In the genomic region with DNA sequence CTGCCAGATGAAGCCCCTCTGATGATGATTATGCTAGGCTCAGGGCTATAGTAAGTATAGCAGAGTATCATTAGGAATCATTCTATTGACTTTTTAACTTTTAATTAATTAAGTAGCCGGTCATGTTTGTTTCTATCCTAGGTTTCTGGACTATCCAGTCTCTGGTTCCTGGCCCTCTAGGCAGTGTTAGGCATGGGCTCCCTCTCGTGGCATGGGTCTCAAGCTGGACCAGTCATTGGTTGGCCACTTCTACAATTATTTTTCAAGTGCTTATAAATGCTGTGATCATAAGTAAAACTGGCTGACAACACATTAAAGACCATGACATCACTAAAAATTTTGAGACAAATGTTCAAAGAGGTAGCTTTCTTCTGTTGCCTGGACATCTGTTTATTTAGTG, we compare ENCODE assay signal across 17 mouse cellular contexts. TPM values are rescaled to one million over a fixed set of nuclear protein-coding genes. Genes with fewer than 3 reads are reported as not detected.
A peak's percentile ranks its signal among the peaks of the same experiment; 100 is the strongest.
DNase-seq lines count a peak whose midpoint lies in the region; ATAC-seq and TF ChIP-seq lines count a peak whose summit lies in the region.
"Had no signal": no experiment of that assay in that cellular context is flagged by ENCODE, and none has a peak within 500 bp of the region (broad histone marks: within the 10 kb centered on the region; RNA-seq: fewer than 3 reads in every experiment).

No protein-coding gene starts in this region.

- H3K4me2 ChIP-seq in hindbrain, postnatal 0 days (ENCODE audit: low read depth, low read length), result no peak overlapping the region
- H3K4me2 ChIP-seq in hindbrain, embryonic 13.5 days, result no peak overlapping the region
- no peak overlapping the region for H3K4me2 ChIP-seq in liver, embryonic 14.5 days (ENCODE audit: low read depth)
- H3K4me2 ChIP-seq: liver, embryonic 15.5 days; midbrain, embryonic 13.5 days; neural tube, embryonic 13.5 days had no signal

- TF ChIP-seq CTCF in cerebellum, adult 2 months (IDR thresholded peaks at IDR 0.05; ENCODE audit: borderline replicate concordance, insufficient read depth, low read depth, low read length), result peak; percentile 60; the same call in 1 of the 2 replicates
- TF ChIP-seq CTCF in hindbrain, postnatal 0 days (IDR thresholded peaks at IDR 0.05; ENCODE audit: low read depth), result peak; percentile 50
- peak; percentile 21 for TF ChIP-seq CTCF in liver, embryonic 14.5 days (IDR thresholded peaks at IDR 0.05; ENCODE audit: low read depth)

- ATAC-seq in hindbrain, postnatal 0 days, result no peak
- ATAC-seq in hindbrain, embryonic 13.5 days (ENCODE audit: low FRiP score), result no peak
- ATAC-seq in liver, embryonic 14.5 days (ENCODE audit: insufficient read depth), result no peak
- ATAC-seq: inflammation-experienced regulatory T-cells, adult 6 months; midbrain, embryonic 13.5 days had no signal

- TF ChIP-seq EP300 in liver, embryonic 14.5 days (IDR thresholded peaks at IDR 0.05; ENCODE audit: low read depth), result no peak

- TF ChIP-seq POLR2A in cerebellum, adult 2 months (IDR thresholded peaks at IDR 0.05; ENCODE audit: borderline replicate concordance, insufficient read depth, low read length), result no peak

- peaks cover 10% of the 10 kb centered on the region for H3K4me1 ChIP-seq in cerebellum, adult 2 months (ENCODE audit: control insufficient read depth, insufficient read depth, low read length)
- peaks cover 6% of the 10 kb centered on the region; the same call in 1 of the 2 replicates for H3K4me1 ChIP-seq in hindbrain, postnatal 0 days (ENCODE audit: insufficient read depth, low read length)
- peaks cover 14% of the 10 kb centered on the region for H3K4me1 ChIP-seq in hindbrain, embryonic 13.5 days (replicated peaks)
- peaks cover 14 to 15% of the 10 kb centered on the region in 2 experiments for H3K4me1 ChIP-seq in liver, embryonic 14.5 days (replicated peaks; ENCODE audit: control insufficient read depth in 2 of 2, insufficient read depth in 2 of 2, low read length in 1 of 2)

- peak overlapping the region; percentile 70 for H3K27ac ChIP-seq in cerebellum, adult 2 months (ENCODE audit: insufficient read depth, low read length)
- H3K27ac ChIP-seq in hindbrain, postnatal 0 days, result no peak overlapping the region
- no peak overlapping the region for H3K27ac ChIP-seq in hindbrain, embryonic 13.5 days
- no peak overlapping the region for H3K27ac ChIP-seq in liver, embryonic 14.5 days
- H3K27ac ChIP-seq: liver, embryonic 15.5 days; midbrain, embryonic 13.5 days; neural tube, embryonic 13.5 days had no signal

- no peaks in the 10 kb centered on the region for H3K9me3 ChIP-seq in hindbrain, postnatal 0 days (ENCODE audit: low read length)
- H3K9me3 ChIP-seq in hindbrain, embryonic 13.5 days, result no peaks in the 10 kb centered on the region
- no peaks in the 10 kb centered on the region for H3K9me3 ChIP-seq in liver, embryonic 14.5 days (ENCODE audit: control insufficient read depth, low read length)
- H3K9me3 ChIP-seq: G1E; liver, embryonic 15.5 days; midbrain, embryonic 13.5 days; neural tube, embryonic 13.5 days had no signal

- no peaks in the 10 kb centered on the region for H3K27me3 ChIP-seq in cerebellum, adult 2 months (ENCODE audit: control insufficient read depth, insufficient read depth, low read length)
- H3K27me3 ChIP-seq in hindbrain, postnatal 0 days (ENCODE audit: insufficient read depth, low read length), result no peaks in the 10 kb centered on the region
- no peaks in the 10 kb centered on the region for H3K27me3 ChIP-seq in hindbrain, embryonic 13.5 days
- H3K27me3 ChIP-seq in liver, embryonic 14.5 days (ENCODE audit: control insufficient read depth, insufficient read depth, low read length), result no peaks in the 10 kb centered on the region
- H3K27me3 ChIP-seq: liver, embryonic 15.5 days; midbrain, embryonic 13.5 days; neural tube, embryonic 13.5 days had no signal

- peak in 1 of 2 experiments; percentile 52 for DNase-seq in cerebellum, adult 2 months
- DNase-seq in cerebellum, adult 9-10 months, result no peak
- DNase-seq in hindbrain, postnatal 0 days (ENCODE audit: low spot score), result no peak
- DNase-seq in liver, embryonic 14.5 days (ENCODE audit: low read depth in 3 of 3, low spot score in 3 of 3), result no peak
- DNase-seq in liver, result no peak
- DNase-seq in lung, postnatal 10 days, result peak; percentile 65
- no peak for DNase-seq in urinary bladder, adult 18-20 months (ENCODE audit: low spot score in 2 of 2)
- DNase-seq: gastrocnemius, postnatal 10 days; heart, postnatal 14 days; thymus, adult 2 months had no signal

- no peak overlapping the region for H3K9ac ChIP-seq in hindbrain, postnatal 0 days (replicated peaks; ENCODE audit: low read length)
- H3K9ac ChIP-seq in hindbrain, embryonic 13.5 days, result no peak overlapping the region
- H3K9ac ChIP-seq in liver, embryonic 14.5 days (replicated peaks), result no peak overlapping the region
- H3K9ac ChIP-seq: liver, embryonic 15.5 days had no signal

- WGBS in cerebellum, adult 2 months, result 26% methylated on average over 2 of the region's 2 CpGs
- 61% methylated on average over 2 of the region's 2 CpGs for WGBS in hindbrain, postnatal 0 days
- WGBS in hindbrain, embryonic 13.5 days, result 70% methylated on average over 2 of the region's 2 CpGs
- WGBS in liver, embryonic 14.5 days (ENCODE audit: insufficient replicate concordance), result 54% methylated on average over 2 of the region's 2 CpGs

- no peaks in the 10 kb centered on the region for H3K36me3 ChIP-seq in hindbrain, postnatal 0 days (ENCODE audit: insufficient read depth, low read length)
- no peaks in the 10 kb centered on the region for H3K36me3 ChIP-seq in hindbrain, embryonic 13.5 days
- H3K36me3 ChIP-seq in liver, embryonic 14.5 days (replicated peaks; ENCODE audit: control insufficient read depth, insufficient read depth, low read depth), result no peaks in the 10 kb centered on the region
- H3K36me3 ChIP-seq: G1E; liver, embryonic 15.5 days; midbrain, embryonic 13.5 days; neural tube, embryonic 13.5 days had no signal

- H3K4me3 ChIP-seq in cerebellum, adult 2 months (replicated peaks; ENCODE audit: insufficient read depth, low read depth, low read length), result no peak overlapping the region
- no peak overlapping the region for H3K4me3 ChIP-seq in hindbrain, postnatal 0 days (ENCODE audit: low read length)
- no peak overlapping the region for H3K4me3 ChIP-seq in hindbrain, embryonic 13.5 days
- H3K4me3 ChIP-seq in liver, embryonic 14.5 days (ENCODE audit: insufficient read depth in 1 of 2, low read depth in 2 of 2, low read length in 2 of 2), result no peak overlapping the region
- H3K4me3 ChIP-seq: liver, embryonic 15.5 days; midbrain, embryonic 13.5 days; neural tube, embryonic 13.5 days had no signal

RNA-seq across cellular contexts. Expression of a gene that starts 3.4 kb away (rescaled TPM):
- polyA plus RNA-seq in cerebellum, adult 2 months (2012; rRNA removed), result 97.3 and 108 TPM in 2 replicates
- 31.8 and 52.5 TPM in 2 replicates for total RNA-seq in hindbrain, postnatal 0 days (2014; rRNA removed)
- polyA plus RNA-seq in hindbrain, postnatal 0 days (2015; fragmentation: Nextera tagmentation; extraction: Ambion mirVana), result 51.1 and 52.0 TPM in 2 replicates
- 69.1 and 69.7 TPM in 2 replicates for polyA plus RNA-seq in hindbrain, embryonic 13.5 days (2015; fragmentation: Nextera tagmentation; extraction: Ambion mirVana)
- polyA plus RNA-seq in liver, embryonic 14.5 days (2012; rRNA removed), result 14.6 and 16.8 TPM in 2 replicates
- polyA plus RNA-seq in liver, embryonic 14.5 days (2014; fragmentation: Nextera tagmentation; extraction: Ambion mirVana), result 21.6 and 27.2 TPM in 2 replicates

RNA-seq across cellular contexts. Expression of a gene that starts 25.9 kb away (rescaled TPM):
- 0.76 and 0.97 TPM in 2 replicates for polyA plus RNA-seq in cerebellum, adult 2 months (2012; rRNA removed)
- 0.36 and 2.1 TPM in 2 replicates for total RNA-seq in hindbrain, postnatal 0 days (2014; rRNA removed)
- polyA plus RNA-seq in hindbrain, postnatal 0 days (2015; fragmentation: Nextera tagmentation; extraction: Ambion mirVana), result 0.78 and 1.7 TPM in 2 replicates
- 2.0 and 2.8 TPM in 2 replicates for polyA plus RNA-seq in hindbrain, embryonic 13.5 days (2015; fragmentation: Nextera tagmentation; extraction: Ambion mirVana)
- 2.3 and 2.7 TPM in 2 replicates for polyA plus RNA-seq in liver, embryonic 14.5 days (2012; rRNA removed)
- polyA plus RNA-seq in liver, embryonic 14.5 days (2014; fragmentation: Nextera tagmentation; extraction: Ambion mirVana), result 1.4 and 2.4 TPM in 2 replicates
- total RNA-seq: layer of hippocampus, postnatal 25 days had no signal
- polyA plus RNA-seq: G1E had no signal

RNA-seq across cellular contexts. Expression of a gene that starts 51.3 kb away (rescaled TPM):
- 22.5 and 24.7 TPM in 2 replicates for polyA plus RNA-seq in cerebellum, adult 2 months (2012; rRNA removed)
- 30.8 and 34.8 TPM in 2 replicates for total RNA-seq in hindbrain, postnatal 0 days (2014; rRNA removed)
- polyA plus RNA-seq in hindbrain, postnatal 0 days (2015; fragmentation: Nextera tagmentation; extraction: Ambion mirVana), result 38.0 and 41.9 TPM in 2 replicates
- polyA plus RNA-seq in hindbrain, embryonic 13.5 days (2015; fragmentation: Nextera tagmentation; extraction: Ambion mirVana), result 69.8 and 75.4 TPM in 2 replicates
- polyA plus RNA-seq in liver, embryonic 14.5 days (2012; rRNA removed), result 3.0 and 3.1 TPM in 2 replicates
- 7.7 and 8.3 TPM in 2 replicates for polyA plus RNA-seq in liver, embryonic 14.5 days (2014; fragmentation: Nextera tagmentation; extraction: Ambion mirVana)
